Mouse (Mus musculus) heart, adult 11 months (tissue): Measurements from ENCODE around the gene Gm20388.

ENCODE experiments used
- DNase-seq: peaks from one replicate; pipeline ENCODE4 v3.0.0; 2022

Gene Gm20388

GRCm38 (mm10) chr8:122577116-122577515, 2666.5 kb downstream of the Gm20388 start:
- no peak for DNase-seq

GRCm38 (mm10) chr8:122579196-122579595, 2668.6 kb downstream of the Gm20388 start:
- DNase-seq = no peak

- no peak for DNase-seq
Observed at GRCm38 (mm10) chr8:122580926-122581325, 2670.3 kb downstream of the Gm20388 start.

GRCm38 (mm10) chr8:122584981-122585380, 2674.3 kb downstream of the Gm20388 start:
- no peak for DNase-seq

- DNase-seq = no peak
Observed at GRCm38 (mm10) chr8:122585411-122585891, 2674.8 kb downstream of the Gm20388 start.

GRCm38 (mm10) chr8:122586171-122586570, 2675.5 kb downstream of the Gm20388 start:
- DNase-seq = no peak

- DNase-seq = no peak
Observed at GRCm38 (mm10) chr8:122586749-122587148, 2676.1 kb downstream of the Gm20388 start.

GRCm38 (mm10) chr8:122593240-122593639, 2682.6 kb downstream of the Gm20388 start:
- no peak for DNase-seq

- DNase-seq = no peak
Observed at GRCm38 (mm10) chr8:122593783-122594507, 2683.3 kb downstream of the Gm20388 start.

- DNase-seq = no peak
Observed at GRCm38 (mm10) chr8:122596031-122596430, 2685.4 kb downstream of the Gm20388 start.

- DNase-seq = no peak
Observed at GRCm38 (mm10) chr8:122600666-122601065, 2690.0 kb downstream of the Gm20388 start.

- DNase-seq = no peak
Observed at GRCm38 (mm10) chr8:122604640-122605039, 2694.0 kb downstream of the Gm20388 start.

- no peak for DNase-seq
Observed at GRCm38 (mm10) chr8:122605367-122605766, 2694.7 kb downstream of the Gm20388 start.

GRCm38 (mm10) chr8:122606810-122607209, 2696.2 kb downstream of the Gm20388 start:
- DNase-seq = no peak

- DNase-seq = no peak
Observed at GRCm38 (mm10) chr8:122610209-122610608, 2699.6 kb downstream of the Gm20388 start.

- no peak for DNase-seq
Observed at GRCm38 (mm10) chr8:122610612-122611277, 2700.1 kb downstream of the Gm20388 start.

- peak; percentile 99 for DNase-seq
Observed at GRCm38 (mm10) chr8:122611295-122612133, 2700.9 kb downstream of the Gm20388 start, which contains the start of the genes Galns and Trappc2l. Gene Galns, minus strand, starts transcription at chr8:122611463. Gene Trappc2l, plus strand, starts transcription at chr8:122611640.

GRCm38 (mm10) chr8:122616181-122616905, 2705.7 kb downstream of the Gm20388 start:
- DNase-seq = peak; percentile 96

GRCm38 (mm10) chr8:122617947-122618546, 2707.4 kb downstream of the Gm20388 start:
- peak; percentile 97 for DNase-seq

- DNase-seq = no peak
Observed at GRCm38 (mm10) chr8:122618660-122619378, 2708.2 kb downstream of the Gm20388 start.

GRCm38 (mm10) chr8:122620446-122620845, 2709.8 kb downstream of the Gm20388 start:
- no peak for DNase-seq
